Mouse (Mus musculus): ENCODE measurements around the gene Mrgpra2b. TPM values are rescaled to one million over a fixed set of nuclear protein-coding genes. Genes with fewer than 3 reads are reported as not detected.
"Not testable (repeated sequence)": the region's sequence is repeated elsewhere in the genome, so short reads cannot be mapped to it uniquely, and the experiment has no call there.

The Mrgpra2b gene
- not detected in 2 replicates for polyA plus RNA-seq (2015; fragmentation: Nextera tagmentation; extraction: Ambion mirVana)

GRCm38 (mm10) chr7:47528762-47529161, at the start of gene Mrgpra2b:
Gene Mrgpra2b, minus strand, starts transcription at chr7:47528862.
- ATAC-seq (ENCODE audit: low FRiP score, low read depth), result no peak
- Histone ChIP-seq H3K4me1 (replicated peaks) (no peaks in the 10 kb centered on the region), H3K9me3 (peaks cover 30% of the 10 kb centered on the region), H3K9ac (no peak within 1 kb of the TSS), H3K4me3 (no peak within 1 kb of the TSS), H3K4me2 (no peak within 1 kb of the TSS), H3K27me3 (no peaks in the 10 kb centered on the region), H3K27ac (replicated peaks) (no peak within 1 kb of the TSS), H3K36me3 (no peaks in the 10 kb centered on the region)

GRCm38 (mm10) chr7:47516379-47516778, 12.3 kb downstream of the Mrgpra2b start:
- no peak overlapping the region for H3K27ac ChIP-seq (replicated peaks)
- no peak for ATAC-seq (ENCODE audit: low FRiP score, low read depth)
- H3K4me3 ChIP-seq, result no peak overlapping the region
- H3K9ac ChIP-seq, result no peak overlapping the region
- no peaks in the 10 kb centered on the region for H3K36me3 ChIP-seq
- no peaks in the 10 kb centered on the region for H3K4me1 ChIP-seq (replicated peaks)
- H3K4me2 ChIP-seq, result no peak overlapping the region
- H3K27me3 ChIP-seq, result no peaks in the 10 kb centered on the region
- peaks cover 19% of the 10 kb centered on the region for H3K9me3 ChIP-seq
- WGBS, result 80% methylated on average over 1 of the region's 1 CpGs

- Histone ChIP-seq H3K4me3 (no peak overlapping the region), H3K36me3 (no peaks in the 10 kb centered on the region), H3K27ac (replicated peaks) (no peak overlapping the region), H3K9me3 (peaks cover 19% of the 10 kb centered on the region), H3K4me1 (replicated peaks) (no peaks in the 10 kb centered on the region), H3K4me2 (no peak overlapping the region), H3K9ac (no peak overlapping the region), H3K27me3 (no peaks in the 10 kb centered on the region)
- 88% methylated on average over 2 of the region's 2 CpGs for WGBS
- ATAC-seq (ENCODE audit: low FRiP score, low read depth), result no peak
Observed at GRCm38 (mm10) chr7:47515050-47515449, 13.6 kb downstream of the Mrgpra2b start.

- Histone ChIP-seq H3K27ac (replicated peaks) (no peak overlapping the region), H3K4me2 (no peak overlapping the region), H3K4me3 (no peak overlapping the region), H3K27me3 (no peaks in the 10 kb centered on the region), H3K9me3 (peaks cover 23% of the 10 kb centered on the region), H3K4me1 (replicated peaks) (no peaks in the 10 kb centered on the region), H3K36me3 (no peaks in the 10 kb centered on the region), H3K9ac (no peak overlapping the region)
- ATAC-seq (ENCODE audit: low FRiP score, low read depth), result no peak
- 85% methylated on average over 4 of the region's 4 CpGs for WGBS
Observed at GRCm38 (mm10) chr7:47502953-47503352, 25.7 kb downstream of the Mrgpra2b start.

- H3K9ac ChIP-seq; H3K4me2 ChIP-seq; H3K4me1 ChIP-seq (replicated peaks); H3K36me3 ChIP-seq; H3K27me3 ChIP-seq; H3K27ac ChIP-seq (replicated peaks); H3K9me3 ChIP-seq; ATAC-seq (ENCODE audit: low FRiP score, low read depth); H3K4me3 ChIP-seq: not testable (repeated sequence)
Observed at GRCm38 (mm10) chr7:47491266-47491665, 37.4 kb downstream of the Mrgpra2b start.

GRCm38 (mm10) chr7:47489438-47489837, 39.2 kb downstream of the Mrgpra2b start:
- H3K4me2 ChIP-seq; H3K9ac ChIP-seq; H3K36me3 ChIP-seq; ATAC-seq (ENCODE audit: low FRiP score, low read depth); H3K9me3 ChIP-seq; H3K4me1 ChIP-seq (replicated peaks); H3K27ac ChIP-seq (replicated peaks); H3K4me3 ChIP-seq; H3K27me3 ChIP-seq: not testable (repeated sequence)
- no CpG with 5 or more reads among the region's 1 CpGs for WGBS

GRCm38 (mm10) chr7:47483181-47483580, 45.5 kb downstream of the Mrgpra2b start:
- H3K4me3 ChIP-seq; H3K27ac ChIP-seq (replicated peaks); H3K4me1 ChIP-seq (replicated peaks); H3K4me2 ChIP-seq; H3K9ac ChIP-seq; H3K36me3 ChIP-seq; H3K27me3 ChIP-seq; ATAC-seq (ENCODE audit: low FRiP score, low read depth); H3K9me3 ChIP-seq: not testable (repeated sequence)

- H3K9ac ChIP-seq; H3K4me2 ChIP-seq; H3K27me3 ChIP-seq; H3K4me3 ChIP-seq; ATAC-seq (ENCODE audit: low FRiP score, low read depth); H3K36me3 ChIP-seq; H3K9me3 ChIP-seq; H3K4me1 ChIP-seq (replicated peaks); H3K27ac ChIP-seq (replicated peaks): not testable (repeated sequence)
- WGBS, result 55% methylated on average over 2 of the region's 3 CpGs
Observed at GRCm38 (mm10) chr7:47473904-47474303, 54.8 kb downstream of the Mrgpra2b start.

- H3K27ac ChIP-seq (replicated peaks); H3K27me3 ChIP-seq; H3K9me3 ChIP-seq; H3K9ac ChIP-seq; H3K4me1 ChIP-seq (replicated peaks); H3K4me3 ChIP-seq; H3K4me2 ChIP-seq; H3K36me3 ChIP-seq; ATAC-seq (ENCODE audit: low FRiP score, low read depth): not testable (repeated sequence)
Observed at GRCm38 (mm10) chr7:47465278-47465981, 63.2 kb downstream of the Mrgpra2b start.

- not testable (repeated sequence) for H3K36me3 ChIP-seq; H3K4me2 ChIP-seq; ATAC-seq (ENCODE audit: low FRiP score, low read depth); H3K27ac ChIP-seq (replicated peaks); H3K4me1 ChIP-seq (replicated peaks); H3K9me3 ChIP-seq; H3K27me3 ChIP-seq; H3K9ac ChIP-seq; H3K4me3 ChIP-seq
- no CpG with 5 or more reads among the region's 1 CpGs for WGBS
Observed at GRCm38 (mm10) chr7:47452015-47452414, 76.6 kb downstream of the Mrgpra2b start, which contains the start of gene Mrgpra2a. Gene Mrgpra2a, minus strand, starts transcription at chr7:47452139.

GRCm38 (mm10) chr7:47445729-47446128, 82.9 kb downstream of the Mrgpra2b start:
- not testable (repeated sequence) for H3K9ac ChIP-seq; H3K4me3 ChIP-seq; H3K27ac ChIP-seq (replicated peaks); H3K27me3 ChIP-seq; H3K4me1 ChIP-seq (replicated peaks); ATAC-seq (ENCODE audit: low FRiP score, low read depth); H3K9me3 ChIP-seq; H3K4me2 ChIP-seq; H3K36me3 ChIP-seq

- H3K4me1 ChIP-seq (replicated peaks); H3K9ac ChIP-seq; H3K4me2 ChIP-seq; H3K36me3 ChIP-seq; H3K4me3 ChIP-seq; H3K9me3 ChIP-seq; H3K27ac ChIP-seq (replicated peaks); ATAC-seq (ENCODE audit: low FRiP score, low read depth); H3K27me3 ChIP-seq: not testable (repeated sequence)
- 72% methylated on average over 2 of the region's 2 CpGs for WGBS
Observed at GRCm38 (mm10) chr7:47436463-47436862, 92.2 kb downstream of the Mrgpra2b start.

- H3K36me3 ChIP-seq; H3K4me2 ChIP-seq; ATAC-seq (ENCODE audit: low FRiP score, low read depth); H3K4me3 ChIP-seq; H3K9ac ChIP-seq; H3K4me1 ChIP-seq (replicated peaks); H3K27ac ChIP-seq (replicated peaks); H3K27me3 ChIP-seq; H3K9me3 ChIP-seq: not testable (repeated sequence)
Observed at GRCm38 (mm10) chr7:47427815-47428508, 100.7 kb downstream of the Mrgpra2b start.

Data from hindbrain, embryonic 15.5 days (tissue).